Mouse (Mus musculus): ENCODE measurements around the gene Ptprg.

GRCm38 (mm10) chr14:11551892-11552291 lies 1.4 kb upstream of the Ptprg start:
- TF ChIP-seq POLR2A (IDR thresholded peaks at IDR 0.05; ENCODE audit: control insufficient read depth, low read depth, low read length) (no peak), CTCF (IDR thresholded peaks at IDR 0.05; ENCODE audit: control insufficient read depth, insufficient read depth, insufficient replicate concordance, low read depth, low read length) (no peak)
